Mouse (Mus musculus) cerebellum, postnatal 36 days (tissue): ENCODE results near the gene Matn1.

Experiments used
- DNase-seq, 2 experiments: peaks; one replicate each; pipeline ENCODE4 v3.0.0; 2021 to 2022; ENCODE audit warnings: mixed read lengths in 2 of 2

The Matn1 gene

DNA sequence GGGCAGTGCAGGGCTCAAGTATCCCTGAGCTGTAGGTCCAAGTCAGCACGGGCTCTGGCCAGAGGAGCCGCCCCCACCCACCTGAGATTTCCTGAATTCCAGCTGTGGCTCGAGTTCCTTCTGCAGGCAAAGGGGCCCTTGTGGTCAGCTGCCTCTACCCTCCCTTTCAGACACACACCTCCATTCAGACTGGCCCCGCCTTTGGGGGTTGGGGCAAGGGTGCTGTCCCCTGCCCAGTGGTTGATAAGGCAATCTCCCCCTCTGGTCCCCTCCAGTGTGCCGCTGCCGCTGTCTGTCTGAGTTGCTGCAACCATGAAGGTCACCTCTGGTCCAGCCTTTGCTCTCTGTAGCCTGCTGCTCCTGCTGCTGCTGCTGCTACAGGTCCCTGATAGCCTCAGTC, at the start of gene Matn1:
Matn1 (plus strand) TSS at position 274 of the 400 bp plus-strand sequence.
- no peak for DNase-seq

GRCm38 (mm10) chr4:130895701-130896100, 48.5 kb upstream of the Matn1 start:
- DNase-seq: no peak

DNA sequence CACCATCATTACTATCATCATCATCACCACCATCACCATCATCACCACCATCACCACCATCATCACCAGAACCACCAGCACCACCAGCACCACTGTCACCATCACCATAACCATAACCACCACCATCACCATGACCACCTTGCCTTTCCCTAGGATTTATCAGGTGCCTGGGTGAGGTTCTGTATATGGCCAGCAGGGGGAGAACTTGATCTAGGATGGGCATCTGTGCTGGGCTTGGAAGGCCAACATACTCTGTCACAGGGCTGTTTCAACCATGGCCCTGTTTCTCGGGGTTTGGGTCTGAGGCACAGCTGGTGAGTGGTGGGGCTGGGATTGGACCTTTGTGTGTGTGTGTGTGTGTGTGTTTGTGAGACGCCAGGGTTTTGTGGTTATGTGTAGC, 47.8 kb upstream of the Matn1 start:
- peak; percentile 27 to 30 for DNase-seq

DNA sequence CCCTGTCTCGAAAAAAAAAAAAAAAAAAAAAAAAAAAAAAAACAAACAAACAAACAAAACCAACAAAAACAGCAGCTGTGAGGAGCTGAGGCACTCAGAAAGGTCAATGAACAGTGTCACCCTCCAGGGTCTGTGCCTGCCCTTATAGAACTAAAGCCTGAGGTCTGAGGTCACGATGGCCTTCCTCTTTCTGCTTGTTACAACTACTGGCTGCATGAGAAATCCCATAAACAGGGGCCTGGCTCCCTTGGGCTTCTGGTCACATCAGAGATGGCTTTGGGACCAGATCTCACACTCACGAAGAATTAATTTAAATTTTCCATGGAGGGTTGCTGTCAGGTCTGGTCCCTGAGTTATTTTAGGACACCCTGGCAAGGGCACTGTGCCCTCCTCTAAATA, 44.8 kb upstream of the Matn1 start:
- no peak for DNase-seq

DNA sequence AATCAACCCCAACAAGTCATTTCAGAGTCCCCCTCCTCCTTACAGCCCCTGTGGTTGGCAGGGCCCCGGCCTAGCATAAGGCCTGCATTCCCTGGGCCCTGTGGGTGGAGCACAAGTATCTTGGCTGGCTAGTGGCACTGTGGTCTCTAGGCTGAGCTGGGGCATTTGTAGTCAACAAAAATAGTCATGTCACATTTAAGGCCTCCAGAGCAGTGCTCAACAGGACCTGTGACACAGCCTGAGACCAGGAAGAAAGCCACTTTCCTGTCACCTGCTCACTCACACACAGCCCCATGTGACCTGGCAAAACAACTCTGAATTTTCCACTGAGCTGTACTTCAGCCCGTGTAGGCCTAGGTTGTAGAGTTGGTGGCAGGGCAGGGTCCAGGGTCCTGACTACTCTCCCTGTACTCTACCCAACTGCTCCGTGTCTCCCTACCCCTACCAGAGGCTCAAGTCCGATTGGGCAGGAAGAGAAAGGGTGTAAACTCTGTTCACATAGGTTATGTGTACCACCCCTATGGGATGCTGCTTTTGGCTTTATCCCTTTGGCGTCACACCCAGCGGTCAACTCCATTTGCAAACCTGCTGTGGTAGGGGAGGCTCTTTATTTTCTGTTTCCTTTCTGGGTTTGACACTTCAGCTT, 44.3 kb upstream of the Matn1 start:
- DNase-seq: no peak

GRCm38 (mm10) chr4:130900746-130901145, 43.4 kb upstream of the Matn1 start:
- peak; percentile 17 to 44 for DNase-seq

DNA sequence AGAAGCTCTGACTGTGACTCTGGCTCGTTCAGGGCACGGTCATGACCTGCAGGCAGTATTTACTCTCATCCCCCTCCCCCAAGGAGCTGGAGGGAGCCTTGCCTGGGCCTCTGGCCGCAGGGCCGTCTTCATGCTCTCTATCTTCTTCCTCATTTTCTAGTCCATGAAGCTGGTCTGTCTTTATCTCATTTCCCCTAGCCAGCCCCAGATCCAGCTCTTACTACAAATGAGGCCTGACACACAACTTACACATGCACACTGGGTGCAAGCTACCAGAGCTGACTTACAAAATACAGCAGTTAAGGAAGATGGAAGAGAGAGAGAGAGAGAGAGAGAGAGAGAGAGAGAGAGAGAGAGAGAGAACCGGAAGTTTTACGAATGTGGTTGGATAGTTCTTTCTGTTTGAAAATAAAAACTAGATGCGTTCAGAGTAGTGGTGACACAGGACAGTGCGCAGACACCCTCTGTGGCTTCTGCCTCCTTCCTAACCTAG, 41.9 kb upstream of the Matn1 start:
- DNase-seq: no peak

DNA sequence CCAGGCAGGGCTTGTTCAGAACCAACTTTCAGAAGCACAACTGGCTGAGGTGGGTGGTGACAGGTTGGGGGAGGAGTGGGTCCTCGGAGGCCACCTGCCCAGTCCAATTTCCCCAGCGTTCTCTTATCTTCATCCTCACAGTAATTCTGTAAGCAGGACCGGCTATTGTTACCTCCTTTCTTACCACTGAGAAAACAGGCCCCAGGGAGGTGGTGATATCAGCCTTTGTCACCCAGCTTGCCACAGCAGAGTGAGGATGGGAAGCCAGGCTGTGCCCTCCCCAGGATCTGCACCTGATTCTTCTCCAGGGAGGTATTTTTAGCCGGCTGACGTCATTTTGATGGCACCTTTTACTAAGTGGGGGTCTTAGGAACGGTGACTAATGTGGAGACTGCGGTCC, 39.2 kb upstream of the Matn1 start:
- DNase-seq: no peak

DNA sequence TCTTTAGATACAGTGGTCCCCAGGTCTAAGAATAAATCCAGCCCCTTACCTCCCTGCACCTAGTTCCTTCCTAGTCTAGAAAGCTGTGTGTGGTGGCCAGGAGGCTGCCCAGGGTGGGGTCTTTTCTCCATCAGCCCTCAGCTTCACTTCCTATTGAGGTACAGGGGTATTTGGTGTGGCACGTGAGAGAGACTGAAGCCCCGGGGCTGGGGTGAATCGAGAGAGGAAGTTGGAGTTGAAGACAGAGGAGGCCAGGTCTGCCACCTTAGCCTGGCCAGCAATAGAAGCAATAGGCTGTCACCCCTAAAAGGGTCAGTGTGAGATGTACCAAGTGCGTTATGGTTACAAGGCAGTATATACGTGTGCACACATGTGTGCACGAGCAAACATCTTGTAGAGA, 38.3 kb upstream of the Matn1 start:
- DNase-seq: no peak

DNA sequence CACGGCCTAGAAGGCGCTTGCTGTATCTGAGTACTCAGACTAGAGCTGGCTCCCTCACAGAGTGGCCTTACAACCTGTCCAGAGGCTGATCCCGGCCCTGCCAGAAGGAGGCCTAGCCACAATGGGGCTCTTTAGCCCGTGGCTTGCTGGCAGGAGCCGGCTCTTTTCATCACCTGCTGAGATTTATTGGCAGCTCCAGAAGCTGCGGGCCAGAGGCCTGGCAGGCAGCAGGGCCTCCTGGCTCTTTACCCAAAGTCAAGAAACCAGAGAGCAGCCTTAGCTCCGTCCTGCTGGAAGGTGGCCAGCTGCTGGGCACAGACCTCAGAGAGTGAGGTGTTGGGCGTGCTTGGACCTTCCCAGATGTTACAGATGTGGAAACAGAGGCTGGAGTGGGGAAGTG, 37.9 kb upstream of the Matn1 start:
- DNase-seq: peak; percentile 55 to 60

GRCm38 (mm10) chr4:130907200-130908069, 36.8 kb upstream of the Matn1 start:
- no peak for DNase-seq

GRCm38 (mm10) chr4:130908133-130908532, 36.1 kb upstream of the Matn1 start:
- no peak for DNase-seq

DNA sequence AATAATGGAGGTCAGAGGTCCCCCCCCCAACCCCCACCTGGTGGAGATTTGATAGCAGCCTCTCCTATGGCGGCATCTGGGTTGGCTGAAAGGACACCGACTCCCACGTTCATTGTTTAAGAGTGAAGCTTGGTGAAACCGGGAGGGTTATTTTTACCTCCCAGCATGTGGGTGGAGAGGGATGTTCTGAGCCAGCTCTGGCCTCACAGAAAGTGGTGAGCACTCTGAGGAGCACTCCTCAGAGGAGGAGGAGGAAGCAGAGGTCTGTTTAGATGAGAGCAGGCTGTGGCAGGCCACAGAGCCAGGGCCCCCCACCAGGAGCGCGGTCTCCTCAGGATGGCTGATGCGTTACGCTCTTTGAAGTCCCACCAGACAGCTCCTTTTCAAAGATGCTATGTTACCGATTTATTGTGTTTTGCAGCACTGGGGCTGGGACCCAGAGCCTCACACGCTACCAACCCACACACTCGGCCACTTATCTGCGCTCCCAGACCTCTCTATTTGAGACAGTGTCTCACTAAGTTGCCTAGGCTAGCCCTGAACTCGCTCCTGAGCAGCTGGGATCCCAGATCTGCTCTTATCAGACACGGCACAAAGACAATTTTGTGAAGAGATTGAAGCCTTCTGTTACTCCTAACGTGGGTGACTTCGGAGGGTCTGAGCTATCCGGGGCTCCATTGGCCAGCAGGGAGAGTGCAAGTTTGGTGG, 34.9 kb upstream of the Matn1 start:
- DNase-seq: no peak

GRCm38 (mm10) chr4:130910666-130911065, 33.5 kb upstream of the Matn1 start:
- DNase-seq: no peak

GRCm38 (mm10) chr4:130912626-130913025, 31.6 kb upstream of the Matn1 start:
- no peak for DNase-seq

GRCm38 (mm10) chr4:130913077-130913476, 31.1 kb upstream of the Matn1 start, which contains the start of gene Laptm5:
TSS of gene Laptm5 (plus strand) at chr4:130913125.
- DNase-seq: no peak

DNA sequence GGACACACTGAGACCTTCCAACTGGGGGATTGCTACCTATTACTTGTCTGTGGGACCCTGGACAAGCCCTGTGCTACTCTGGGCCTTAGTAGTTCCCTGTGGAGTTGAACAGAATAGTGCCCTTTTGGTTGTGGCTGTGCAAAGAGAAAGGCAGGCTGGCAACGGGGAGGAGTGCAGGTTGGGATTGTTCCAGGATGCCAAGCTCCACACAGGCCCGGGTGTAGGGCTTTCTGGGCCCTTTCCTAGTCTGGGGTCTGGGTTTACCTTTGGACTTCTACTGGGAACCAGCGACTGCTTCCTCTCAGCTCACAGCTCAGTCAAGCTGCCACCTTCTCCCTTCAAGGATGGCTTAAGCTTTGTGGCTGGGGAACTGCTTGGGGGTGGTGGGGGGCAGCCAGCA, 30.7 kb upstream of the Matn1 start:
- DNase-seq: no peak

DNA sequence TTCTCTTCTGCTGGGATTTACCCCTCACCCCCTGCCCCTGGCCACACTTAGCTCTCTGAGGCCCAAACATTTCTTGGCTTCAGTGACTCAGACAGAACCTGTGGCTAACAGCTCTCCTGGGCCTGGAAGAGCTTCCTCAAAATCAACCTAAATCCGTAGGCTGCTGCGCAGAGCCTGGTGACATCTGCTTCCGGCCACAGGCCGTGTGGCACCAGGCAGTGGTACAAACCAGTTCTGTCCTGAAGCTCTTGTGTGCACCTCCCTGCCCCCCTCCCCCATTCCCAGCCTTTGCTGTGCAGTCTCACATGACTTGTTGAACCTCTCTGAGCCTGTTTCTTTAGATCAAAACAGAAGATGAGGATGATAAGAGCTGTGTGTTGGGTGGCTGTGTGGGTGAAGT, 30.2 kb upstream of the Matn1 start:
- no peak for DNase-seq

DNA sequence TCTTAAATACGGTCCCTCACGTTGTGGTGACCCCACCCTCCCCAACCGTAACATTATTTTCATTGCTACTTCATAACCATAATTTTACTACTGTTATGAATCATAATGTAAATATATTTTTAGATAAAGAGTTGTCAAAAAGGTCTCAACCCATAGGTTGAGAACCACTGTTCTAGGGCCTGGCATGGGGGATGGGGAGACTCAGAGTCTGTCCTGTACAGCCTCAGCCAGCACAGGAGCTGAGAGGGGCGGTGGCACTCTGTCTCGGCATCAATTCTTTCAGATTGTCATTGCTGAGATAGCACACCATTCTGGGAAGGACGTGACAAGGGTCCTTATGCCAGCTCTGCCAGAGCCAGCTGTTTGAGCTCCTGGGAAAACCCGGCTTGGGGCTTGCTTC, 29.7 kb upstream of the Matn1 start:
- no peak for DNase-seq

DNA sequence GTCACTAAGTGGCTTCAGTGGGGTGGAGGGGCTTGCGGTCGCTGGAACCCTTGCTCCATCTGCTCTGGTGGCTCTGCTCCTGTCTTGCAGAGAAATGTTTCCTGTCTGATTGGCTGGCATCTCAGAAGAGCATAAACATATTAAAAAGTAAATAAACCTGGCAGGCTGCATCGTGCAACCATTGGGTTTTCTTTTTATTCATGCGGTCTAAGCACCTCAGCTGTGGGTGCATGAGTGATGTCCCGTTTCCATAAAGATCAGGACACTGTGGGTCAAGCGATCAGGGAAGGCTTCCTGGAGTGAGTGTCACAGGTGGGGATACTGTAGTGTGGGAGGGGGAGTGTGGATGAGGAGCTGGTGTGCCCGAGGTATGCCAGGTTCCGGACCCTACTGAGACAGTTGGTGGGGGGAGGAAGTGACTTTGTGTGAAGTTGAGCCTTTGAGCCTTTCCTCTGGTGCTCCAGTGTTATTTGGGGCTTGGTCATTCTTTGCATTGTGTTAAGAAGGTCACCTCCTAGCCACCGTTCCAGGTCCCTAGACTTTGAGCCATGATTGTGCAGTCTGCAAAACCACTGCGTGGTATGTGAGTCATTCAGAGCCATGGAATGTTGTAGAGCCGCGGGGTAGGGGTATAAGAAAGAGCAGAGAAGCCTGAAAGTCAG, 29.0 kb upstream of the Matn1 start:
- DNase-seq: no peak

DNA sequence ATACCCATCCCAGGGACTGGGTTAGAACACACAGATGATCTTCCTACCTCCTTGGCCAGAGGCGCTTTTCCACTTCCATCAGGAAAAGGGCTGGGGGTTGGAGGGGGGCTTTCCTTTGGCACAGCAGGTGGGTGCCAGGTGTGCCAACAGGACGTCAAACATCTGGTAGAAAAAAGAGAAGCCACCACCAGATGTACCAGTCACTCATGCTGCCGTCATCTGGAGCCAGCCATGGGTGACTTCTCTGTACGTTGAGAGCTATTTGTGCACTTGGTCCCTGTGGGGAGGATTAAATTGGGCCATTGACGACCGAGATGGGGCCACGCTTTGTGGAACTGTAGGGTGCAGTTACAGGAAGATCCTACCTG, 28.5 kb upstream of the Matn1 start:
- DNase-seq: no peak

DNA sequence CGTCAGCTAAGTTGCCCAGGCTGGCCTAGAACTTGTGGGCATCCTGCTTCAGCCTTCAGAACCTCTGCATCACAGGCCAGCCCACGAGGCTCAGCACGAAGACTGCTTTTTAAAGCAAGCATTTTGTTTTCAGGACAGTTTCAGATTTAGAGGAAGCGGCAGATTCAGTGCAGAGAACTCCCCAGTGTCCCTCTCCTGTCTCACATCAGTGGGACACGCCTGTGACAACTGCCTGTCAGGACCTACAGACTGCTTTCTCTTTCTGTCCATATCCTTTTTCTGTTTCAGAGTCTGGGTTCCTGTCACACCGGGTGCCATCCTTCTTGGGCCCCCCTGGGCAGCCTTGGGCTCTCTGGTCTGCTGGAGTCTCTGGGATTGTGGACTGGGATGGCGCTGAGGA, 27.5 kb upstream of the Matn1 start:
- DNase-seq: no peak

- DNase-seq: no peak
Observed at GRCm38 (mm10) chr4:130917564-130917963, 26.6 kb upstream of the Matn1 start.
